Mouse (Mus musculus) cerebellum, adult 2 months (tissue): ENCODE data around the gene Usp13.

Experiments
- CTCF ChIP-seq: fragments of 200-500 bp; IDR thresholded peaks from 2 replicates; pipeline ENCODE4 v1.5.1; 2011; ENCODE audit warnings: low read depth, mild to moderate bottlenecking, control low read depth, low read length, moderate library complexity, borderline replicate concordance; ENCODE audit not compliant: insufficient read depth
- POLR2A ChIP-seq: fragments of 200-500 bp; IDR thresholded peaks from 2 replicates; pipeline ENCODE4 v1.6.1; 2011; ENCODE audit warnings: low read length, control low read depth, borderline replicate concordance; ENCODE audit not compliant: insufficient read depth

DNA sequence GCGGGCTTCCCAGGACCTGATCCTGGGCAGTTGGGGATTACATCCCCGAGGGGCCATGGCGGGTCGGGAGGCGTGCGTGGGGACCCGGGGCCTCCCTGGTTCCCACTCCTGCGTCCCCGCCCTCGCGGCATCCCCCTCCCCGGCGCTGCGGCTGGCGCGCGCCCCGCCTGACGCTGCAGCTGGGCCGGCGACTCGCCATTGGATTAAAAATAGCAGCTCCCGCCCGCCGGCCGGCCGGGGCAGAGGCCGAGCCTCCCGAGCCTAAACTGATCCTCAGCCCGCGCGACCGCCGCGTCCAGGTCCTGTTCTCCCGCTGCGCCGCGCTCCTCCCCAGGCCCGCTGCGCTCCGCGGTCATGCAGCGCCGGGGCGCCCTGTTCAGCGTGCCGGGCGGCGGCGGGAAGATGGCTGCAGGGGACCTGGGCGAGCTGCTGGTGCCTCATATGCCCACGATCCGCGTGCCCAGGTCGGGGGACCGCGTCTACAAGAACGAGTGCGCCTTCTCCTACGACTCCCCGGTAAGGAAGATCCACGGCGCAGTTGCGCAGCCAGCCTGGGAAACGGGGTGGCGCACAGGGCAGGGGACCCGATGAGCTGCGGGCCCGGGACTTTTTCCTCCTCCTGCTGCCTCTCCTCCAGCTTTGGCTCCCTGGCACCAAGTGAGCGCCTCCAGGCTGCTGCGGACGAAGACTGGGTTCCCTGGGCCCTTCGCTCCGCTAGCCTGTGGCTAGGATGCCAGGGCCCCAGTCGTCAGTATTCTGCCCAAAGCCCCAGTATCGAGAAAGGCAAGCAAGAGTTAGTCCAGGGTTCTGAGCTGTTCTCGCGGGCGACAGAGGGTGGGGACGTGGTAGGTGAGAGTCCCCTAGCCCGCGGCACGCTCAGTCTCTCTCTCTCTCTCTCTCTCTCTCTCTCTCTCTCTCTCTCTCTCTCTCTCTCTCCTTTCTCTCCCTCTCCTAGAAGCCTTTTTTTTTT is at the start of gene Usp13:
- TF ChIP-seq CTCF (no peak), POLR2A (0 out of 2 replicates have a peak, but pooled peaks have one; percentile 14)
